Mouse (Mus musculus) thymus, adult 2 months (tissue): ENCODE results near the gene Prmt1. TPM values are rescaled to one million over a fixed set of nuclear protein-coding genes. Genes with fewer than 3 reads are reported as not detected.

Experiments used
- DNase-seq: peaks from one replicate; pipeline ENCODE4 v3.0.0; 2021
- H3K27ac ChIP-seq: fragments of 200-500 bp; 2 replicates; pipeline ENCODE4 v1.5.1; 2012; ENCODE audit warnings: low read length, control low read depth; ENCODE audit not compliant: control insufficient read depth, insufficient read depth
- H3K27me3 ChIP-seq: fragments of 200-500 bp; 2 replicates; pipeline ENCODE4 v1.6.1; 2012; ENCODE audit warnings: mild to moderate bottlenecking, low read length, moderate library complexity, mixed read lengths; ENCODE audit not compliant: control insufficient read depth, insufficient read depth
- H3K36me3 ChIP-seq: fragments of 200-500 bp; 2 replicates; pipeline ENCODE4 v1.6.1; 2012; ENCODE audit warnings: mild to moderate bottlenecking, low read length, moderate library complexity; ENCODE audit not compliant: control insufficient read depth, insufficient read depth
- H3K4me1 ChIP-seq: fragments of 200-500 bp; replicated peaks from 2 replicates; pipeline ENCODE4 v1.6.1; 2012; ENCODE audit warnings: low read length; ENCODE audit not compliant: control insufficient read depth, insufficient read depth
- H3K4me3 ChIP-seq: fragments of 200-500 bp; 2 replicates; pipeline ENCODE4 v1.5.1; 2012; ENCODE audit warnings: mild to moderate bottlenecking, low read length, control low read depth, moderate library complexity; ENCODE audit not compliant: control insufficient read depth, insufficient read depth
- CTCF ChIP-seq: fragments of 200-500 bp; IDR thresholded peaks from 2 replicates; pipeline ENCODE4 v1.5.1; 2012; ENCODE audit warnings: mild to moderate bottlenecking, control low read depth, low read length, moderate library complexity, borderline replicate concordance; ENCODE audit not compliant: control insufficient read depth, poor library complexity, insufficient read depth; ENCODE audit errors: extremely low read depth
- POLR2A ChIP-seq: fragments of 200-500 bp; IDR thresholded peaks from 2 replicates; pipeline ENCODE4 v1.6.1; 2012; ENCODE audit warnings: mild to moderate bottlenecking, low read length, control low read depth, moderate library complexity; ENCODE audit not compliant: control insufficient read depth, poor library complexity, insufficient read depth; ENCODE audit errors: extremely low read depth
- WGBS: fragments of 180-500 bp; shearing (Covaris S2); methylation state at CpG from one replicate; pipeline ENCODE4 v1.1.7; 2018; 5-methylcytosine and 5-hydroxymethylcytosine counted together
- polyA plus RNA-seq: library from polyadenylated mRNA; depleted of rRNA; stranded (reverse); fragments of >200 nt; gene quantifications from 2 replicates; pipeline ENCODE4 v1.2.3, GENCODE M21; 2012

The Prmt1 gene
- polyA plus RNA-seq, 1 experiment, result 242 TPM

DNA sequence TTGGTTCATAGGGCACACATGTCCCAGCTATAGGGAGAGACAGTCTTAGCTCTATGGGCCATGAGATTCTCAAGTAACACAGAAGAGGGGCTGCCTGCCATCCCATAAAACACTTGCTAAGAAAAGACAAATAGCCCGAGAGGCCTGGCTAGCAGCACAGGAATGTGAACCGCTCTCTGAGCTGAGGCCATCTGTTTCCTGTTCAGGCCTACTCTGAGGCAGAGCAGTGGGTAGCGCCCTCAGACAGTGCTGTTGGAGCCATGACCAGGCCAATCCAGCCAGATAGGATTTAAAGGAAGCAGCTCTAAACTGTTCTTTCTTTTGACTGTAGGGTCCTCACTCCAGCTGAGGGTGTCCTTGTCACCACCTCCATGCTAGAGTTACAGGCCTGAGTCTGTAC lies 18.2 kb upstream of the Prmt1 start:
- Histone ChIP-seq H3K27ac (no peak overlapping the region), H3K4me1 (peaks cover 2% of the 10 kb centered on the region; the same call in 1 of the 2 replicates), H3K27me3 (no peaks in the 10 kb centered on the region), H3K36me3 (peaks cover 63% of the 10 kb centered on the region), H3K4me3 (no peak overlapping the region)
- WGBS, result 72% methylated on average over 3 of the region's 3 CpGs
- TF ChIP-seq CTCF (no peak), POLR2A (no peak)
- DNase-seq, result no peak

DNA sequence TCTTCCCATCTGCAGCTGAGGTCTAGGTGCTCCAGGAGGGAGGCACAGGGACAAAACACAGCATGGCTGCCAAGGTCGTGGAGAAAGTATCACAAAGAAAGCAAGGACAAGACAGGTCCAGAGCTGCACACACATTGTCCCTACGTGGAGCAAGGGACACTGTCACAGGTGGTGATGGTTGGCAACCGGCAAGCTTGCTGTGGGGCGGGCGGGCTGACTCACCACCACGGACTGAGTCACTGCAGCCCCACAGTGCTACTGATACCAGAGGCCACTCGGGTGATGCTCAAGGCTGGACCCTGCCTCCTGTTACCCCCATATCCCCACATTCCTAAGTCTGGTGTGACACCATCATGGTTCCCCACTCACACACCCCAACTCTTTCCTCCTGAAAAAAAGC lies 16.1 kb upstream of the Prmt1 start:
- WGBS, result 90% methylated on average over 7 of the region's 7 CpGs
- no peak for TF ChIP-seq CTCF
- no peak for TF ChIP-seq POLR2A
- Histone ChIP-seq H3K27ac (no peak overlapping the region), H3K4me3 (no peak overlapping the region), H3K36me3 (peaks cover 57% of the 10 kb centered on the region), H3K27me3 (no peaks in the 10 kb centered on the region), H3K4me1 (peaks cover 11% of the 10 kb centered on the region)
- no peak for DNase-seq

DNA sequence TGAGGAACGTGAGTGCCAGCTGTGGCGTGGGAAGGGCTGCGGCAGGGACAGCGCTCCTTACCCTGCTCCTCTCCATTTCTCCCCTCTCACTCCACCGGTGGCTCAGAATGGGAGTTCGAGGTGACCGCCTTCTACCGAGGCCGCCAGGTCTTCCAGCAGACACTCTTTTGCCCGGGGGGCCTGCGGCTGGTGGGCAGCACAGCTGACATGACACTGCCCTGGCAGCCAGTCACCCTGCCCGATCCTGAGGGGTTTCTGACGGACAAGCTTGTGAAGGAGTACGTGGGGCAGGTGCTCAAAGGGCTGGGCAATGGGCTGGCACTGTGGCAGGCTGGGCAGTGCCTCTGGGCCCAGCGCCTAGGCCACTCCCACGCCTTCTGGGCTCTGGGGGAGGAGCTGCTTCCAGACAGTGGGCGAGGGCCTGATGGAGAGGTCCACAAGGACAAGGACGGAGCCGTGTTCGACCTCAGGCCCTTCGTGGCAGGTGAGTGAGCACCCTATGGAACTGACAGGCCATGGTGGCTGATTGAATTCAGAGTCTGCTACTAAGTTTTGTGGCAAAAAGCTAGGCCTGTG lies 14.3 kb upstream of the Prmt1 start:
- Histone ChIP-seq H3K4me3 (no peak overlapping the region), H3K27me3 (no peaks in the 10 kb centered on the region), H3K36me3 (peaks cover 41% of the 10 kb centered on the region), H3K4me1 (peaks cover 20% of the 10 kb centered on the region), H3K27ac (no peak overlapping the region)
- no peak for DNase-seq
- WGBS, result 94% methylated on average over 21 of the region's 21 CpGs
- TF ChIP-seq POLR2A (no peak), CTCF (no peak; the same call in 1 of the 2 replicates)

- H3K4me1 ChIP-seq, result peaks cover 20% of the 10 kb centered on the region
- WGBS, result 89% methylated on average over 11 of the region's 11 CpGs
Measured at GRCm38 (mm10) chr7:44999753-45000152, 13.4 kb upstream of the Prmt1 start.

GRCm38 (mm10) chr7:44998501-44998955 lies 12.2 kb upstream of the Prmt1 start, which contains the start of gene Bcl2l12:
Gene Bcl2l12 (minus strand): TSS chr7:44998712.
- H3K27me3 ChIP-seq, result no peaks in the 10 kb centered on the region
- under 1% methylated on average over 18 of the region's 18 CpGs for WGBS
- H3K27ac ChIP-seq, result peak within 1 kb of the TSS; percentile 81
- TF ChIP-seq CTCF, result no peak
- no peak for TF ChIP-seq POLR2A
- H3K4me3 ChIP-seq, result peak within 1 kb of the TSS; percentile 53
- H3K36me3 ChIP-seq, result peaks cover 37% of the 10 kb centered on the region
- DNase-seq, result no peak
- H3K4me1 ChIP-seq, result peaks cover 20% of the 10 kb centered on the region

More at GRCm38 (mm10) chr7:44999753-45000152, 13.4 kb upstream of the Prmt1 start:
- TF ChIP-seq POLR2A, result no peak
- H3K27me3 ChIP-seq, result no peaks in the 10 kb centered on the region
- peaks cover 41% of the 10 kb centered on the region for H3K36me3 ChIP-seq
- DNase-seq, result no peak
- no peak overlapping the region for H3K27ac ChIP-seq
- no peak overlapping the region for H3K4me3 ChIP-seq

DNA sequence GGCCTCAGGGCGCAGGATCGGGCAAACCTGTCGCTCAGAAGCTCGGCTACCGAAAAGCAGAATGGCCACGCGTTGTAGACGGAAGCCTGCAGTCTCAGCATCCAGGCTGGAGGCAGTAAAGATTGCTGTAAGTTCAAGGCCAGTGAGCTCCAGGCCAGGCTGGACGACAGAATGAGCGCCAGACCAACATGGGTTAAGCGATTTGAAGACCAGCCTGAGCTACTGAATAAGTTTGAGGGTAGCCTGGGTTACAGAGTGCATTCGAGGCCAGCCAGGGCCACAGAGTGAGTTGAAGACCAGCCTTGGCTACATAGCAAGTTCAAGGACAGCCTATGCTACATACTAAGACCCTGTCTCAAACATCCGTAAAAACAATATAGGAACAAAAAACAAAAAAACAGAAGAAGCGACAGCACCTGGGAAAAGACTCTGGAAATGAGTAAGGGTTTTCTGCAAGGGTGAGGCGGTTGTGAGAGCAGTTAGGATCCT lies 11.6 kb upstream of the Prmt1 start:
- no peak for DNase-seq
- H3K4me3 ChIP-seq, result peak overlapping the region; percentile 53
- under 1% methylated on average over 15 of the region's 15 CpGs for WGBS

More for the DNA sequence above, 11.6 kb upstream of the Prmt1 start:
- peaks cover 32% of the 10 kb centered on the region for H3K36me3 ChIP-seq
- H3K27me3 ChIP-seq, result no peaks in the 10 kb centered on the region
- H3K27ac ChIP-seq, result peak overlapping the region; percentile 81
- peaks cover 20% of the 10 kb centered on the region for H3K4me1 ChIP-seq
- TF ChIP-seq POLR2A (no peak), CTCF (no peak)
